Mouse (Mus musculus): Measurements from ENCODE around the gene Ep300.
"Not testable (repeated sequence)": the region's sequence is repeated elsewhere in the genome, so short reads cannot be mapped to it uniquely, and the experiment has no call there.

The Ep300 gene

GRCm38 (mm10) chr15:81598742-81599141 is 13.6 kb downstream of the Ep300 start:
- not testable (repeated sequence) for DNase-seq

- DNase-seq = no peak
Measured at GRCm38 (mm10) chr15:81605241-81605640, 20.1 kb downstream of the Ep300 start.

GRCm38 (mm10) chr15:81606634-81607033 is 21.5 kb downstream of the Ep300 start:
- peak in 1 of 2 experiments; percentile 34 for DNase-seq

- DNase-seq = no peak
Measured at GRCm38 (mm10) chr15:81649516-81650455, 64.6 kb downstream of the Ep300 start.

GRCm38 (mm10) chr15:81650636-81651035 is 65.5 kb downstream of the Ep300 start:
- DNase-seq = peak in 1 of 2 experiments; percentile 15

- no peak for DNase-seq
Measured at GRCm38 (mm10) chr15:81661701-81662100, 76.5 kb downstream of the Ep300 start.

- no peak for DNase-seq
Measured at GRCm38 (mm10) chr15:81663281-81663680, 78.1 kb downstream of the Ep300 start.

- DNase-seq = peak; percentile 89 to 93
Measured at GRCm38 (mm10) chr15:81663697-81664561, 78.8 kb downstream of the Ep300 start, which contains the start of gene L3mbtl2. L3mbtl2 (plus strand) TSS chr15:81663889.

- DNase-seq = no peak
Measured at GRCm38 (mm10) chr15:81666957-81667356, 81.8 kb downstream of the Ep300 start.

- DNase-seq = peak in 1 of 2 experiments; percentile 59
Measured at GRCm38 (mm10) chr15:81670231-81670640, 85.1 kb downstream of the Ep300 start.

- DNase-seq = no peak
Measured at GRCm38 (mm10) chr15:81676637-81677036, 91.5 kb downstream of the Ep300 start.

- no peak for DNase-seq
Measured at GRCm38 (mm10) chr15:81680301-81680805, 95.2 kb downstream of the Ep300 start.

GRCm38 (mm10) chr15:81693366-81693966 is 108.3 kb downstream of the Ep300 start:
- no peak for DNase-seq

GRCm38 (mm10) chr15:81693967-81694881 is 109.1 kb downstream of the Ep300 start:
- DNase-seq = peak; percentile 78 to 87

- no peak for DNase-seq
Measured at GRCm38 (mm10) chr15:81694891-81695290, 109.7 kb downstream of the Ep300 start.

GRCm38 (mm10) chr15:81697175-81697574 is 112.0 kb downstream of the Ep300 start, which contains the start of gene Chadl:
Chadl (minus strand) TSS chr15:81697287.
- DNase-seq = no peak

- peak in 1 of 2 experiments; percentile 51 for DNase-seq
Measured at GRCm38 (mm10) chr15:81697847-81698246, 112.7 kb downstream of the Ep300 start.

GRCm38 (mm10) chr15:81698532-81698931 is 113.4 kb downstream of the Ep300 start:
- no peak for DNase-seq

- no peak for DNase-seq
Measured at GRCm38 (mm10) chr15:81700161-81700560, 115.0 kb downstream of the Ep300 start.

- peak; percentile 81 to 84 for DNase-seq
Measured at GRCm38 (mm10) chr15:81700601-81701000, 115.5 kb downstream of the Ep300 start.

- DNase-seq = not testable (repeated sequence)
Measured at GRCm38 (mm10) chr15:81701350-81701749, 116.2 kb downstream of the Ep300 start.
